Mouse (Mus musculus) erythroblast, embryonic 14.5 days (primary cell): Measurements from ENCODE around the gene Prkar1a.

Source experiments
- GATA1 ChIP-seq: IDR thresholded peaks from 2 replicates; pipeline ENCODE4 v1.6.1; 2012; ENCODE audit warnings: low read length, inconsistent platforms, mixed read lengths
- TAL1 ChIP-seq: IDR thresholded peaks from 3 replicates; pipeline ENCODE4 v1.6.1; 2012; ENCODE audit warnings: low read length, inconsistent platforms, mixed read lengths

DNA sequence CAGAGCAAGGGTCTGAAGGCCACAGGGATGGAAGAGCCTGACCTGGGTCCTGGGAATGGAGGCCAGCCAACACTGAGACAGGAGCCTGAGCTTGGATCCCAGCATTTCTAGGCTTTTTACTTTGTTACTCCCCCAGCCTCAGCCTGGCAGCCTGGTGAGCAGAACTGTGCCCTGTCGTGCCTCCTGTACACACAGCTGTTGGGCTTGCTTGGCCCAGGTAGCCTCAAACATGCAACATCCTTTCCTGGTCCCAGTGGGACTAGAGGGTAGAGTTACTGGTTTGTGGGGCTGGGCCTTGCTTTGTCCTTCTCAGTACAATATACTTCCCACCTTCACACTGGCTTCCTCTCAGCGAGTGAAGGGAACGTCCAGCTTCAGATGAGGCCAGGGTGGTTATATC, 26.0 kb downstream of the Prkar1a start:
- TF ChIP-seq TAL1 (no peak), GATA1 (no peak)
